Mouse (Mus musculus) yolk sac, embryonic 10.5 days (tissue): Measurements from ENCODE around the gene Parp8.
"Not testable (repeated sequence)": the region's sequence is repeated elsewhere in the genome, so short reads cannot be mapped to it uniquely, and the experiment has no call there.

Experiments
- DNase-seq: peaks from one replicate; pipeline ENCODE4 v3.0.0-alpha.2; 2017; ENCODE audit warnings: low spot score

The Parp8 gene

DNA sequence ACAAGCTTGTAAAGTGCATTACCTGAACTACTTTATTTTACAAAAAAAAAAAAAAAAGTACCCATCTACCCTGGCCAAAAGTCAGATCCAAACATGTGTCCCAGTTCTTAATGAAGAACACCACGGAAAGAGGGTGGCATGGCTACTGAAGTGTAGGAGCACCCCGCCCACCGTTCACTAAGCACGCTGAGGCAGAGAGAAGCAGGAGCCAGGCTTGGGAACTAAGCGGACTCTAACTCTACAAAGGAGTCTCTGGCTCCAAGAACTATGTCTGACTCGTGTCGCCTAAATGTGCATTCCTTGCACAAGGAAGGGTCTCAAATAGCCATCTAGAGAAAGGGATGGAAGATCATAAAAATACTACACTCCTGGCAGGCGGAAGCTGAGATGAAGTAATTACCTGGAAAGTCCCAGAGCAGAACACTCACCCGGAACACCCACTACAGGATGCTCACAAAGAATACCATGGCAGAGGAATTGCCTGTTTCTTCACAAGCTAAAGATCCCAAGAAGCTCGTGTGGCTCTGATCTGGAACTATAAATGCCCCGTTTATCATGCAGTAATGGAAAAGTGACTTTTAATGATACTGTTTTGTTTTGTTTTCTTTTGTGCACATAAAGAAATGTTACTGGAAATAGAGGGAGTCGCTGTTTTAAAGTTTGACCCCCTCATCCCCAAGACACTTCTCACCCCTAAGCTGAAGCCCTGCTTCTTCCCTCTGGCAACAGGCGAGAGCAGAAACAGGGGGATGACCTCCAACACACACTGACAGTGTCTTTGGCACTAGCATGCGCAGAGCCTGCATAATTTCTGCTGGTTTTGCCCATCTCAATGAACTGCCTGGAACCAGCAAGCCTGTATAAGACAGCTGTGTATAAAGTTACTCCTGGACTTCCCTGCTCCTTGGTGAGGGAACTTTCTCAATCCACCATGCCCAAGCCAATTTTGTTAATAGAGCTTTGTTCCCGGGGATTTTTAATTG lies 62.6 kb downstream of the Parp8 start:
- no peak for DNase-seq

DNA sequence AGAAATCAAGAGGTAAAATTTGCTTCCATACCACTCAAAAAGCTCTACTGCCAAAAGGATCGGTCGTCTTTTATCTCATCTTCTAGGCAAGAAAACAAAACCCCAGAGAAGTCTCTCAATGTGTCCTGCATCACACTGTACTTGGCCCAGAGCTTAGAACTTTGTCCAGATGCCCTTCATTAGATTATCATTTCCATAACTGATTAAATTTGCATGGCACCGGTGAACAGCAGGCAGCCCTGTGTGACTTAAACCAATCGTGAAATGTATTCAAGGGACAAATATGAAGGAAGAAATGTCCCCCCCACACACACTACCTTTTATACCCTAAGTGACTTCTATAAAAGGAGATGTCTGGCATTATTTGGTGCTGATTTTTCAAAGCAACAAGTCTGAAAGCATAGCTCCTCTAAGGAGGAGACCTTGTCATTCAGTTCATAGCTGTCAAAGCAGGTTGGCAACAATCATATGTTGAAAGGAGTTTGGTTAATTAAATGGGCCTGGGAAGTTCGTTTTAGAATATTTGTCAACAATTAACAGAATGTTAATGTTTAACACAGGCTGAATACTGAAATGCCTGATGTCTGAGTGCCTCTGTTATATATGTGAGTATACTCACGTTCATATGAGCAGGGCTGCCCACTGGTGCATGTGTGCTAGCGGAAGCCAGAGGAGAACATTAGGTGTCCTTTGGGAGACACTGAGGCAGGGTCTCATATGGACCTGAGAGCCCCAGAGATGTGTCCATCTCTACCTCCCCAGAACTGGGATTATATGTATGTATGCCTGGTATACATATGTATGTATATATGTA lies 66.4 kb downstream of the Parp8 start:
- no peak for DNase-seq

- DNase-seq = no peak
These were observed 67.8 kb downstream of the Parp8 start for GRCm38 (mm10) chr13:116957577-116957976.

- no peak for DNase-seq
These were observed 74.0 kb downstream of the Parp8 start for GRCm38 (mm10) chr13:116951336-116951735.

GRCm38 (mm10) chr13:116949527-116949926 lies 75.8 kb downstream of the Parp8 start:
- no peak for DNase-seq

DNA sequence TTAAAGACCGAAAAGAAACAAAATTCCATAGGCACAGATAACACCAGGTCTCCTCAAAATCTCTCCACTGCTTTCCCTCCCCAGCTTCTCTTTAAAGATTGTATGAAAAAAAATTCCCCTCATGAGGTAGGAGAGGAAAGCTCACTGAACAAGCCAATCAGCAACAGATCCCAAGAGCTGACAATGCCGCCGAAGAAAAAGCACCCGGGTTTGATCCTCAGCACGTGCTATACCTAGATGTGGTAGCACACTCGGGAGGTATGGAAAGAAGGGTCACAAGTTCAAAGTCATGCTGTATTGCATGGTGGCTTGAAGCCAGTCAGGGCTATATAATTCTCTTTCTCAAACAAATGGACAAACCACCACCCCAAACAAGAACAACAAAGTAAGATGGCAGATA lies 76.3 kb downstream of the Parp8 start:
- no peak for DNase-seq

DNA sequence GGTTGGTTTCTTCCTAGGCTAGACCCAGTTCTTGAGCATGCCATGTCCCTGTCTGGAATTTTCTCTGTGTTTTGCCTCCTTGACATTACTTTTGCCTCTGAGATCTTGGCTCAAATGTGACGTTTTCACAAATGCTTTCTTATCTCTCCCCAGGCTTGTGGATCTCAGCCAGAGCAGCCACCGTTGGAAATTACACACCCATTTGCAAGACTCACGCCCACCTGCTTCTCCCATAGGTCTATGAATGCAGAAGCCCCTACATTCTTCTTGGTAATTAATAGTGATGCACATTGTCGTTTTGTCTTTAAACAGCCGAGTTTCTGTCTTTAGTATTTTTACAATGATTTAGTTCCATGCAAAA lies 77.1 kb downstream of the Parp8 start:
- DNase-seq = no peak

DNA sequence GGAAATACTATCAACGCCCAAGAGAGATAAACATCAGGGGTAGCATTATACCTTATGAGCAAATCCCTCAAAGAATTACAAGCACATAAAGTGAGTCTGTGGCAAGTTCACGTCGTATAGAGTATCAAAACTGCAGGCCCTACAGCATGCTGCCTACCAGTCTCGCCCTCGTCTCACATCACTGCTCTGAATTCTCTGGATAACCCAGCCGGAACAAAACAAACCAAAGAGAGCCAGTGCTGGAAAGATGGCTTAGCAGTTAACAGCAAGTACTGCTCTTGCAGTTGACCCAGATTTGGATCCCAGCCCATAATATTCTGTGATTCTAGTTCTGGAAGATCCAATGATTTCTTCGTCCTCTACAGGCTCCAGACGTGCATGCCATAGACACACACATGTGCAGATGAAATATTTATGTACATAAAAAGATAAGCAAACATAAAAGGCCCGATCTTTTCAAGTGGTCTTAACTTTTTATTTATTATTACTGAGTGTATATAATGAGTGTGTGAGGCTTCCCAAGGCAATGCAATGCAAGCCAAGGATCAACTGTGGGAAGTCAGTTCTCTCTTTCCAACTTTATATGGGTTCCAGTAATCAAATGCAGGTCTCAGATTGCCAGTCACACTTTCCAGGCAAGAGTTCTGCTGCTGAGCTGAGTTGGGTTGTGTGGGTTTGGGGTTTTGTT lies 77.6 kb downstream of the Parp8 start:
- DNase-seq = no peak

DNA sequence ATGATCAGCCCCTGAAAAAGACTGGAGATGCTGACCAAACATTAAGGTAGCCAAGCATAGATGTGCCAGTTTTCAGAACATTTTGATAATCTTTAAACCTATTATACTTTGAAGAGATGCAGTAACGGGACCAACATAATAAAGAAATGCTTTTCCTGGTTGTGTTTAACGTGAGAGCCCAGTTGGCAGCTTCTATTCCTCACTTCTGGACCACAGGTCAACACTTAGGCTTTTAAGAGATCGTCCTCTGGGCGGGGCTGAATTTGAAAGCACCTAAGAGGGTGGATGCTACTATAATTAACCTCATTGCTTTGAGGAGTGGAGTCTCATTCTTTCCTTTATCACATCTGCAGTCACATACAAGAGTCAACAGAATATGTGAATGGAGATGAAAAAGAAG lies 78.8 kb downstream of the Parp8 start:
- DNase-seq = no peak

- DNase-seq = no peak
These were observed 83.9 kb downstream of the Parp8 start for GRCm38 (mm10) chr13:116941280-116942015.

GRCm38 (mm10) chr13:116940761-116941160 lies 84.6 kb downstream of the Parp8 start:
- no peak for DNase-seq

DNA sequence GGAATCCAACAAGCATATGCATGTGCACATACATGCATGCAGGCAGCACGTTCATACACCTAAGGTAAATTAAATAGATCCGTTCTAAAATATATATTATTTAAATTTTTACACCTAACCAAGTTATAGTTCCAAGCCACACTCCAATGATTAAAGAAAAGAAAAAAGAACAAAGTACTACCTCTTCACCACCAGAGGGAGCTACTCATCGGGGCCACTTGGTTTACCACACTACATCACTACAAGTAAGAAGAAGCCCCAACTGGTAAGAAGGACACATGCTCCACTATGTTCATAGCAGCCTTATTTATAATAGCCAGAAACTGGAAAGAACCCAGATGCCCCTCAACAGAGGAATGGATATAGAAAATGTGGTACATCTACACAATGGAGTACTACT lies 88.3 kb downstream of the Parp8 start:
- not testable (repeated sequence) for DNase-seq

GRCm38 (mm10) chr13:116917387-116917930 lies 107.9 kb downstream of the Parp8 start:
- no peak for DNase-seq

- no peak for DNase-seq
These were observed 117.1 kb downstream of the Parp8 start for GRCm38 (mm10) chr13:116908284-116908683.

- DNase-seq = no peak
These were observed 121.9 kb downstream of the Parp8 start for GRCm38 (mm10) chr13:116903394-116903793.

GRCm38 (mm10) chr13:116898395-116898794 lies 126.9 kb downstream of the Parp8 start:
- DNase-seq = no peak

- no peak for DNase-seq
These were observed 127.6 kb downstream of the Parp8 start for GRCm38 (mm10) chr13:116897711-116898110.

DNA sequence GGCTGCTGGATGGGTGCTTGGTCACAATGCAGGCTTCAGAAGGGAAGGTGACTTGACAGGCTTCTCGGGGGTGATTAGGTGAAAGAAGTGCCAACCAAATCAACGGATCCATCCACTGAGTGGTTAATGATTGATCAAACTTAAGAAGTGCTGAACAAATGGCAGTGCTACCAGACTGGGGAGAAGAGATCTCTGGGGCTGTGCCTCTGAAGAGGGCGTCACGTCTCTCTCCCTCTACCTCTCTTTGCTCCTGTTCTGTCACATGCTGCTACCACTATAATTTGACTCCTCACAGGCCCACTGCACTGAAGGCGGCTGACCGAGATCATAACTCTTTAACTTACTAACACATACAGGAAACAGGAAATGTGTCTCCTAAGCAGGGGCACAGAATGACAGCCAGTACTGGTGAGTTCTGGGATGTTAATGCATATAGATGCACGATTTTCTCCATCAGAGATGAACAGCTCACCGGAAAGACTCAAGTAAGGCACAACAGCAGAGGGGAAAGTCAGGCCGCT lies 140.9 kb downstream of the Parp8 start:
- no peak for DNase-seq

- DNase-seq = no peak
These were observed 143.1 kb downstream of the Parp8 start for GRCm38 (mm10) chr13:116882226-116882625.

- no peak for DNase-seq
These were observed 145.7 kb downstream of the Parp8 start for GRCm38 (mm10) chr13:116879580-116880192.

DNA sequence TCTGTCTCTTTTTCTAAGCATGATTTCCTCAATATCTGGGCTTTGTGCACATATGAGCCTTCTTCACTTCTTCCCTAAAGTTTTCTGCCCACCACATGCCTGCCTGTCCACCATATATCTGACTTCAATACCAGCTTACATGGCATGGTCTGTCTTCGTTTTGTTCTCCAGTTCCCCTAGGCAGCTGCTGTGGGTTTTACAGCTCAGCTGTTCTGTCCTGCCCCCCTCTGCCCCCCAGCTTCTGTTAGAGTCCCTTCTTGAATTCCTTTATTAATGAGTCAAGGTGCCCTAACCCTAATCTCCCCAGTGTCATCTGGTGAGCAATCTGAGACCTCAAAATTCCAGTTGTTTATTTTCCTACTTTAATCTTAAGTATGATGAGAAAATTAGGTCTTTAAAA lies 155.1 kb downstream of the Parp8 start:
- no peak for DNase-seq
